ENCODE assay signal across 8 mouse cellular contexts in genomic region chr19:16873221-16873861, GRCm38 (mm10). TPM values are rescaled to one million over a fixed set of nuclear protein-coding genes. Genes with fewer than 3 reads are reported as not detected.
DNase-seq lines count a peak whose midpoint lies in the region; ATAC-seq lines count a peak whose summit lies in the region.

Gene Foxb2 (minus strand): TSS chr19:16873805.

- peak within 1 kb of the TSS; percentile 50 for H3K4me3 ChIP-seq in forebrain, embryonic 16.5 days (replicated peaks; ENCODE audit: low read length)
- H3K4me3 ChIP-seq in liver, embryonic 15.5 days (replicated peaks) = peak within 1 kb of the TSS; percentile 29

- WGBS in forebrain, embryonic 16.5 days = 2% methylated on average over 40 of the region's 40 CpGs
- under 1% methylated on average over 40 of the region's 40 CpGs for WGBS in liver, embryonic 15.5 days (ENCODE audit: insufficient replicate concordance)

- peaks cover 67% of the 10 kb centered on the region for H3K27me3 ChIP-seq in forebrain, embryonic 16.5 days (replicated peaks; ENCODE audit: control insufficient read depth, insufficient read depth, low read length)
- H3K27me3 ChIP-seq in liver, embryonic 15.5 days = peaks cover 100% of the 10 kb centered on the region

- H3K36me3 ChIP-seq in forebrain, embryonic 16.5 days (ENCODE audit: control insufficient read depth, insufficient read depth) = no peaks in the 10 kb centered on the region
- H3K36me3 ChIP-seq in liver, embryonic 15.5 days (replicated peaks) = no peaks in the 10 kb centered on the region

- DNase-seq in heart, adult 11 months = peak; percentile 88
- DNase-seq in heart, adult 9 months (ENCODE audit: low spot score in 2 of 2) = no peak
- DNase-seq in ES-CJ7 (ENCODE audit: low read depth, low spot score) = peak; percentile 52
- DNase-seq in ovary, postnatal 36 days (ENCODE audit: low spot score) = no peak
- DNase-seq in right cerebral cortex, postnatal 25 days = no peak
- no peak for DNase-seq in thymus, postnatal 36 days

- H3K4me1 ChIP-seq in forebrain, embryonic 16.5 days (replicated peaks; ENCODE audit: control insufficient read depth, insufficient read depth, low read length) = peaks cover 39% of the 10 kb centered on the region
- H3K4me1 ChIP-seq in liver, embryonic 15.5 days (replicated peaks) = peaks cover 8% of the 10 kb centered on the region

- 0 out of 2 replicates have a peak, but pooled peaks have one; percentile 4 for ATAC-seq in forebrain, embryonic 16.5 days
- no peak for ATAC-seq in liver, embryonic 15.5 days (ENCODE audit: insufficient read depth)

- H3K9ac ChIP-seq in forebrain, embryonic 16.5 days (replicated peaks; ENCODE audit: low read depth, low read length) = peak within 1 kb of the TSS; percentile 36
- no peak within 1 kb of the TSS for H3K9ac ChIP-seq in liver, embryonic 15.5 days

- peak within 1 kb of the TSS; percentile 90 for H3K4me2 ChIP-seq in forebrain, embryonic 16.5 days (ENCODE audit: low read length)
- H3K4me2 ChIP-seq in liver, embryonic 15.5 days = peak within 1 kb of the TSS; percentile 56

- H3K27ac ChIP-seq in forebrain, embryonic 16.5 days (ENCODE audit: low read length) = no peak within 1 kb of the TSS
- no peak within 1 kb of the TSS for H3K27ac ChIP-seq in liver, embryonic 15.5 days (replicated peaks)

- H3K9me3 ChIP-seq in forebrain, embryonic 16.5 days (ENCODE audit: control insufficient read depth, low read length) = no peaks in the 10 kb centered on the region
- no peaks in the 10 kb centered on the region for H3K9me3 ChIP-seq in liver, embryonic 15.5 days (replicated peaks)

RNA-seq across cellular contexts. Expression of gene Foxb2, which starts in this region (rescaled TPM):
- polyA plus RNA-seq in forebrain, embryonic 16.5 days (2015; fragmentation: Nextera tagmentation; extraction: Ambion mirVana) = 0.32 TPM in 1 of 2 replicates, not detected in the other
- not detected in 2 replicates for polyA plus RNA-seq in liver, embryonic 15.5 days (2015; fragmentation: Nextera tagmentation; extraction: Ambion mirVana)

Comparison
In these comparisons a context has a peak if more than half of its experiments do, and no peak if none do; other contexts are left out.
1. DNase-seq: peak in heart, adult 11 months (single experiment) and ES-CJ7 (single experiment); none in heart, adult 9 months (0 of 2), ovary, postnatal 36 days (single experiment), right cerebral cortex, postnatal 25 days (single experiment) and thymus, postnatal 36 days (0 of 2).
2. Peak in ATAC-seq, H3K4me3 ChIP-seq, H3K9ac ChIP-seq and H3K4me2 ChIP-seq in forebrain, embryonic 16.5 days; RNA of the gene not detected or under 1 TPM.